Mouse (Mus musculus) kidney, adult 2 months (tissue): ENCODE measurements around the gene Grin2b.

Experiments used
- CTCF ChIP-seq: fragments of 200-500 bp; conservative IDR thresholded peaks from 2 replicates; pipeline ENCODE4 v1.5.1; 2011; ENCODE audit warnings: low read depth, mild to moderate bottlenecking, control low read depth, low read length, moderate library complexity, mixed read lengths; ENCODE audit not compliant: insufficient read depth, insufficient read length
- POLR2A ChIP-seq: fragments of 200-500 bp; IDR thresholded peaks from one replicate; pipeline ENCODE4 v1.6.1; 2011; ENCODE audit warnings: low read depth, low read length, control low read depth

DNA sequence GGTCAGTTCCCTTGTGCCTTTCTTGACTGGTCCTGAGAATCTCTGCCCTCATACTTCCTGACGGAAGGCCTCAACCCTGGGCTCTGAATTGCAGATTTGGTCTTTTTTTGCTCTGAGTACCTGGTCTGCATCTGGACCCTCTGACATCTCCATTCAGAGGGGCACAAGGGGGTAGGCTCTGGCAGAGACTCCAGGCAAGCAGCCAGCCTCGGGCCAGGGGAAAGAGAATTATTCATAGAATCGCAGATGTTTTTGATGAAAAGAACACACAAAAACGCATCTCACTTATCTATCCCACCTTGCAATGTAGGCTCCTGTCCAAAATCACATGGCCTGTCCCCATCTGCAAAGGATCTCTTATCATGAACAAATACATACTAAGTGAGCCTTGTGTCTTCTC, 147.5 kb downstream of the Grin2b start:
- TF ChIP-seq CTCF (no peak), POLR2A (no peak)
